Mouse (Mus musculus) MEL (cell line): Measurements from ENCODE around the gene Rnf114.

ENCODE experiments used
- CHD1 ChIP-seq: IDR thresholded peaks from 2 replicates; pipeline ENCODE4 v1.6.1; 2012; ENCODE audit warnings: low read depth, mild to moderate bottlenecking, inconsistent platforms, low read length, improper control_type of control experiment
- CTCF ChIP-seq, 3 experiments: IDR thresholded peaks in 2 of 3; conservative IDR thresholded peaks in 1 of 3; 2 replicates each; pipeline ENCODE4 v1.5.1; 2011 to 2012; ENCODE audit warnings: low read length in 3 of 3, low read depth in 2 of 3, mild to moderate bottlenecking in 2 of 3, improper control_type of control experiment in 1 of 3, inconsistent platforms in 1 of 3, mixed read lengths in 1 of 3, moderate library complexity in 1 of 3; ENCODE audit not compliant: control insufficient read depth in 1 of 3, insufficient read depth in 1 of 3, poor library complexity in 1 of 3, severe bottlenecking in 1 of 3
- EP300 ChIP-seq, 2 experiments: IDR thresholded peaks; 2 replicates each; pipeline ENCODE4 v1.6.1; 2011; ENCODE audit warnings: improper control_type of control experiment in 2 of 2, low read length in 2 of 2, low read depth in 1 of 2, mild to moderate bottlenecking in 1 of 2
- ETS1 ChIP-seq: IDR thresholded peaks from 2 replicates; pipeline ENCODE4 v1.6.1; 2012; ENCODE audit warnings: low read depth, mild to moderate bottlenecking, inconsistent platforms, low read length, improper control_type of control experiment, moderate library complexity
- GATA1 ChIP-seq: IDR thresholded peaks from 2 replicates; pipeline ENCODE4 v1.6.1; 2011; ENCODE audit warnings: low read depth, low read length, improper control_type of control experiment
- HCFC1 ChIP-seq: IDR thresholded peaks from 2 replicates; pipeline ENCODE4 v1.6.1; 2012; ENCODE audit warnings: low read depth, mild to moderate bottlenecking, inconsistent platforms, low read length, improper control_type of control experiment, moderate library complexity
- KAT2A ChIP-seq: conservative IDR thresholded peaks from 2 replicates; pipeline ENCODE4 v1.6.1; 2012; ENCODE audit warnings: low read depth, low read length, improper control_type of control experiment, inconsistent platforms
- MAX ChIP-seq: IDR thresholded peaks from 2 replicates; pipeline ENCODE4 v1.6.1; 2011; ENCODE audit warnings: low read length, improper control_type of control experiment
- POLR2A ChIP-seq, 2 experiments: IDR thresholded peaks; 2 replicates each; pipeline ENCODE4 v1.6.1; 2011 to 2012; ENCODE audit warnings: low read length in 2 of 2, mild to moderate bottlenecking in 2 of 2, control low read depth in 1 of 2, improper control_type of control experiment in 1 of 2, low read depth in 1 of 2, moderate library complexity in 1 of 2; ENCODE audit not compliant: control insufficient read depth in 1 of 2, insufficient read depth in 1 of 2, poor library complexity in 1 of 2
- POLR2AphosphoS2 ChIP-seq: IDR thresholded peaks from 2 replicates; pipeline ENCODE4 v1.6.1; 2011; ENCODE audit warnings: low read length, improper control_type of control experiment
- SMC3 ChIP-seq: IDR thresholded peaks from 2 replicates; pipeline ENCODE4 v1.6.1; 2011; ENCODE audit warnings: low read depth, low read length, improper control_type of control experiment
- UBTF ChIP-seq: IDR thresholded peaks from 2 replicates; pipeline ENCODE4 v1.6.1; 2012; ENCODE audit warnings: low read depth, mild to moderate bottlenecking, inconsistent platforms, low read length, improper control_type of control experiment, moderate library complexity, borderline replicate concordance; ENCODE audit not compliant: insufficient read depth
- USF2 ChIP-seq, 2 experiments: IDR thresholded peaks; 2 replicates each; pipeline ENCODE4 v1.6.1; 2011 to 2012; ENCODE audit warnings: improper control_type of control experiment in 2 of 2, low read length in 2 of 2, borderline replicate concordance in 1 of 2, inconsistent platforms in 1 of 2, low read depth in 1 of 2, mild to moderate bottlenecking in 1 of 2; ENCODE audit not compliant: insufficient read depth in 1 of 2

GRCm38 (mm10) chr2:167551342-167551920 is 59.0 kb downstream of the Rnf114 start:
- TF ChIP-seq MAX, result no peak
- no peak for TF ChIP-seq HCFC1
- TF ChIP-seq CTCF (IDR thresholded peaks at IDR 0.05 in 2 of 3, conservative IDR thresholded peaks at IDR 0.05 in 1 of 3; ENCODE audit: control insufficient read depth in 1 of 3, insufficient read depth in 1 of 3, low read depth in 2 of 3, low read length in 3 of 3, poor library complexity in 1 of 3, severe bottlenecking in 1 of 3), result no peak
- no peak for TF ChIP-seq KAT2A
- no peak for TF ChIP-seq GATA1
- TF ChIP-seq USF2 (IDR thresholded peaks at IDR 0.05; ENCODE audit: borderline replicate concordance in 1 of 2, insufficient read depth in 1 of 2, low read depth in 1 of 2, low read length in 2 of 2), result no peak
- no peak for TF ChIP-seq ETS1
- TF ChIP-seq EP300 (IDR thresholded peaks at IDR 0.05; ENCODE audit: low read depth in 1 of 2, low read length in 2 of 2), result no peak
- no peak for TF ChIP-seq SMC3
- no peak for TF ChIP-seq CHD1
- TF ChIP-seq UBTF, result no peak
- TF ChIP-seq POLR2AphosphoS2, result no peak
- no peak for TF ChIP-seq POLR2A (IDR thresholded peaks at IDR 0.05; ENCODE audit: control insufficient read depth in 1 of 2, insufficient read depth in 1 of 2, low read depth in 1 of 2, low read length in 2 of 2, poor library complexity in 1 of 2)
